In genomic region chr3:126613510-126614128, GRCm38 (mm10) we compare ENCODE assay signal across 21 mouse cellular contexts. TPM values are rescaled to one million over a fixed set of nuclear protein-coding genes. Genes with fewer than 3 reads are reported as not detected.
DNase-seq lines count a peak whose midpoint lies in the region; ATAC-seq and TF ChIP-seq lines count a peak whose summit lies in the region.
"Had no signal": no experiment of that assay in that cellular context is flagged by ENCODE, and none has a peak within 500 bp of the region (broad histone marks: within the 10 kb centered on the region; RNA-seq: fewer than 3 reads in every experiment).

No protein-coding gene starts in this region.

- peak overlapping the region; percentile 28; the same call in 1 of the 2 replicates for H3K27ac ChIP-seq in bone marrow, adult 2 months (ENCODE audit: control insufficient read depth, insufficient read depth, low read depth, low read length, poor library complexity)
- H3K27ac ChIP-seq: embryonic facial prominence, embryonic 10.5 days; hindbrain, embryonic 13.5 days; limb, embryonic 13.5 days; liver, embryonic 13.5 days; midbrain, embryonic 12.5 days; stomach, postnatal 0 days had no signal

- TF ChIP-seq POLR2A in bone marrow, adult 2 months (IDR thresholded peaks at IDR 0.05; ENCODE audit: borderline replicate concordance, control insufficient read depth, low read depth, low read length): no peak

- peak; percentile 39 for ATAC-seq in megakaryocyte, adult 5-6 weeks (ENCODE audit: poor library complexity, severe bottlenecking)
- ATAC-seq in inflammation-experienced regulatory T-cells, adult 6 months: no peak
- ATAC-seq: activated CD4-positive, CD25-positive, alpha-beta regulatory T cell, adult 4 months; CD4-positive, CD25-positive, alpha-beta regulatory T cell, adult 4 months had no signal

- DNase-seq in kidney, adult 9 months: peak; percentile 20
- no peak for DNase-seq in kidney, adult 8-10 months
- DNase-seq in B cell, adult 2 months: peak; percentile 43 to 57
- no peak for DNase-seq in embryo, embryonic 10 days (ENCODE audit: low spot score)
- no peak for DNase-seq in thymus, postnatal 25 days
- DNase-seq: heart, postnatal 10 days; liver, embryonic 13.5 days; lung, embryonic 14.5 days; right cerebral cortex, postnatal 14 days; thymus, postnatal 36 days had no signal

- H3K4me1 ChIP-seq in bone marrow, adult 2 months (ENCODE audit: control insufficient read depth, insufficient read depth, low read length): no peaks in the 10 kb centered on the region; the same call in 1 of the 2 replicates
- H3K4me1 ChIP-seq: hindbrain, embryonic 13.5 days had no signal

- 21% methylated on average over 11 of the region's 11 CpGs for WGBS in bone marrow, adult 2 months

- H3K4me3 ChIP-seq in bone marrow, adult 2 months (replicated peaks; ENCODE audit: control insufficient read depth, low read depth, low read length): no peak overlapping the region
- H3K4me3 ChIP-seq: embryonic facial prominence, embryonic 10.5 days; hindbrain, embryonic 13.5 days; limb, embryonic 13.5 days; liver, embryonic 13.5 days; midbrain, embryonic 12.5 days had no signal

- no peak for TF ChIP-seq CTCF in bone marrow, adult 2 months (IDR thresholded peaks at IDR 0.05; ENCODE audit: control insufficient read depth, insufficient read depth, low read length)

RNA-seq across cellular contexts. Expression of gene Camk2d, which starts 17.5 kb away (rescaled TPM):
- 7.5 and 25.3 TPM in 2 replicates for polyA plus RNA-seq in bone marrow, adult 2 months (2011; ENCODE audit: insufficient read depth, insufficient read length, low replicate concordance, missing spikeins)
- total RNA-seq in megakaryocyte, adult 5-6 weeks (2015): 43.2 and 52.0 TPM in 2 replicates
- 43.7 and 52.4 TPM in 2 replicates for total RNA-seq in megakaryocyte, adult 5-6 weeks (2017)
- 10 to 100 TPM; 57.4 to 90.2 (median 67.9) TPM for polyA plus RNA-seq in inflammation-experienced regulatory T-cells, adult 6 months (2017; shearing (Covaris generic))
- polyA plus RNA-seq: G1E had no signal

Comparison
In these comparisons a context has a peak if more than half of its experiments do, and no peak if none do; other contexts are left out.
1. DNase-seq: peak in kidney, adult 9 months (single experiment) and B cell, adult 2 months (2 of 2); none in kidney, adult 8-10 months (0 of 2), embryo, embryonic 10 days (single experiment) and thymus, postnatal 25 days (single experiment).